Mouse (Mus musculus): ENCODE measurements around the gene Gbf1. TPM values are rescaled to one million over a fixed set of nuclear protein-coding genes. Genes with fewer than 3 reads are reported as not detected.

Gene Gbf1
- total and polyA plus RNA-seq, 2 experiments, result 25.7 to 58.1 TPM

GRCm38 (mm10) chr19:46198293-46198692, 46.0 kb downstream of the Gbf1 start:
- Histone ChIP-seq H3K27me3 (ENCODE audit: control insufficient read depth, insufficient read depth, low read length) (no peaks in the 10 kb centered on the region), H3K79me2 (ENCODE audit: control insufficient read depth, insufficient read depth, low read length) (peaks cover 21% of the 10 kb centered on the region; the same call in 1 of the 2 replicates)
- 23% methylated on average over 3 of the region's 3 CpGs for WGBS

DNA sequence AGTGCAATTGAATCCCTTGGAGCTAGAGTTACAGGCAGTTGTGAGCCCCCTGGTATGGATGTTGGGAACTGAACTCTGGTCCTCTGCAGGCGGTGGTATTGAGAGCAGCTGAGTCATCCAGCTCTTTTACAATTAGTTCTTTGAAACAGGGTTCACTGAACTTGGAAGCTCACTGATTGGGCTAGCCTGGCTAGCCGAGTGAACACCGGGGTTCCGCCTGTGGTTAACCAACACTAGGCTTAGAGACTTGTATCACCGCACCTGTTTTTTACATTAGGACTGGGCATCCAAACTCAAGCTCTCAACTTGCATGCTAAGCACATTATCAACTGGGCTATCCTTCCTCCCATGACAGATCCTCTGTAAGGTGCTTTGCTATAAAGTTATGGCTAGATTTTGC, 46.6 kb downstream of the Gbf1 start:
- no peaks in the 10 kb centered on the region for H3K36me3 ChIP-seq (ENCODE audit: control insufficient read depth, insufficient read depth, low read length)
- no peaks in the 10 kb centered on the region for H3K27me3 ChIP-seq (ENCODE audit: control insufficient read depth, insufficient read depth, low read length)
- 25% methylated on average over 5 of the region's 5 CpGs for WGBS
- no peak overlapping the region for H3K9ac ChIP-seq (ENCODE audit: low read depth, low read length)
- no peak overlapping the region for H3K4me3 ChIP-seq (ENCODE audit: insufficient read depth, low read depth, low read length)
- peak overlapping the region; percentile 69 for H3K27ac ChIP-seq (replicated peaks; ENCODE audit: insufficient read depth, low read depth, low read length)
- H3K4me1 ChIP-seq (ENCODE audit: control insufficient read depth, insufficient read depth, low read length), result peaks cover 25% of the 10 kb centered on the region
- peaks cover 18% of the 10 kb centered on the region; the same call in 1 of the 2 replicates for H3K79me2 ChIP-seq (ENCODE audit: control insufficient read depth, insufficient read depth, low read length)
- peak; percentile 83 for DNase-seq (ENCODE audit: extremely low read depth, low read depth, low spot score)
- TF ChIP-seq POLR2A (IDR thresholded peaks at IDR 0.05; ENCODE audit: extremely low read depth, insufficient read depth, low read length) (no peak), CTCF (IDR thresholded peaks at IDR 0.05; ENCODE audit: low read depth, low read length) (no peak)

More at GRCm38 (mm10) chr19:46198293-46198692, 46.0 kb downstream of the Gbf1 start:
- Histone ChIP-seq H3K4me3 (ENCODE audit: insufficient read depth, low read depth, low read length) (no peak overlapping the region), H3K36me3 (ENCODE audit: control insufficient read depth, insufficient read depth, low read length) (no peaks in the 10 kb centered on the region), H3K9ac (ENCODE audit: low read depth, low read length) (no peak overlapping the region), H3K27ac (replicated peaks; ENCODE audit: insufficient read depth, low read depth, low read length) (peak overlapping the region; percentile 87), H3K4me1 (ENCODE audit: control insufficient read depth, insufficient read depth, low read length) (peaks cover 25% of the 10 kb centered on the region)
- DNase-seq (ENCODE audit: extremely low read depth, low read depth, low spot score), result peak; percentile 95
- TF ChIP-seq CTCF (IDR thresholded peaks at IDR 0.05; ENCODE audit: low read depth, low read length), result no peak

DNA sequence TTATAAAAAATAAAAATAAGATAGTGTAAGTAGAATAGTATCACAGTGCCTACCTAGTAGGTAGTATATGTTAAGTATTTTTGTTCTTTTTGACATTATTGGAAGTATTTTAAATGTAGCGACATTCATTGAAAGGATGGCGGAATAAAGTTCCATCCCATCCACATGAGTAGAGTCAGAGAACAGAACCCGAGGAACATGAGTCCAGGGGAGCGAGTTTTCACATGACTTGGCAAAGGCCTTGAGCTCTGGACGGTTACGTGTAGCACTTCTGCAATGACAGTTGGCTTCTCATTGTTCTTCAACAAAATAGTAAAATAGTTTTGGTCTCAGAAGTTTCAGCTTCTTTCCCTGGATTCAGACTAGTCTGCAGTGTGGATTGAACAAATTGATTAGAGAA, 51.9 kb downstream of the Gbf1 start:
- Histone ChIP-seq H3K79me2 (ENCODE audit: control insufficient read depth, insufficient read depth, low read length) (peaks cover 15% of the 10 kb centered on the region; the same call in 1 of the 2 replicates), H3K9ac (ENCODE audit: low read depth, low read length) (no peak overlapping the region), H3K4me3 (ENCODE audit: insufficient read depth, low read depth, low read length) (no peak overlapping the region), H3K36me3 (ENCODE audit: control insufficient read depth, insufficient read depth, low read length) (no peaks in the 10 kb centered on the region), H3K27ac (replicated peaks; ENCODE audit: insufficient read depth, low read depth, low read length) (no peak overlapping the region), H3K4me1 (ENCODE audit: control insufficient read depth, insufficient read depth, low read length) (peaks cover 6% of the 10 kb centered on the region), H3K27me3 (ENCODE audit: control insufficient read depth, insufficient read depth, low read length) (no peaks in the 10 kb centered on the region)
- peak; percentile 62 for DNase-seq (ENCODE audit: extremely low read depth, low read depth, low spot score)
- 76% methylated on average over 6 of the region's 6 CpGs for WGBS
- TF ChIP-seq CTCF (IDR thresholded peaks at IDR 0.05; ENCODE audit: low read depth, low read length), result no peak
- no peak for TF ChIP-seq POLR2A (IDR thresholded peaks at IDR 0.05; ENCODE audit: extremely low read depth, insufficient read depth, low read length)

- TF ChIP-seq POLR2A (IDR thresholded peaks at IDR 0.05; ENCODE audit: extremely low read depth, insufficient read depth, low read length) (no peak), CTCF (IDR thresholded peaks at IDR 0.05; ENCODE audit: low read depth, low read length) (no peak)
- H3K27ac ChIP-seq (replicated peaks; ENCODE audit: insufficient read depth, low read depth, low read length), result no peak overlapping the region
- DNase-seq (ENCODE audit: extremely low read depth, low read depth, low spot score), result no peak
- WGBS, result 98% methylated on average over 6 of the region's 6 CpGs
- peaks cover 17% of the 10 kb centered on the region; the same call in 1 of the 2 replicates for H3K79me2 ChIP-seq (ENCODE audit: control insufficient read depth, insufficient read depth, low read length)
- no peak overlapping the region for H3K9ac ChIP-seq (ENCODE audit: low read depth, low read length)
- no peak overlapping the region for H3K4me3 ChIP-seq (ENCODE audit: insufficient read depth, low read depth, low read length)
- H3K4me1 ChIP-seq (ENCODE audit: control insufficient read depth, insufficient read depth, low read length), result peaks cover 2% of the 10 kb centered on the region; the same call in 1 of the 2 replicates
- no peaks in the 10 kb centered on the region for H3K27me3 ChIP-seq (ENCODE audit: control insufficient read depth, insufficient read depth, low read length)
- H3K36me3 ChIP-seq (ENCODE audit: control insufficient read depth, insufficient read depth, low read length), result no peaks in the 10 kb centered on the region; the same call in 1 of the 2 replicates
Measured at GRCm38 (mm10) chr19:46205680-46206079, 53.4 kb downstream of the Gbf1 start.

GRCm38 (mm10) chr19:46210951-46211350, 58.6 kb downstream of the Gbf1 start:
- no peak overlapping the region for H3K4me3 ChIP-seq (ENCODE audit: insufficient read depth, low read depth, low read length)
- H3K36me3 ChIP-seq (ENCODE audit: control insufficient read depth, insufficient read depth, low read length), result no peaks in the 10 kb centered on the region; the same call in 1 of the 2 replicates
- H3K79me2 ChIP-seq (ENCODE audit: control insufficient read depth, insufficient read depth, low read length), result peaks cover 6% of the 10 kb centered on the region; the same call in 1 of the 2 replicates
- H3K27me3 ChIP-seq (ENCODE audit: control insufficient read depth, insufficient read depth, low read length), result no peaks in the 10 kb centered on the region
- H3K27ac ChIP-seq (replicated peaks; ENCODE audit: insufficient read depth, low read depth, low read length), result no peak overlapping the region
- no peak for TF ChIP-seq CTCF (IDR thresholded peaks at IDR 0.05; ENCODE audit: low read depth, low read length)
- TF ChIP-seq POLR2A (IDR thresholded peaks at IDR 0.05; ENCODE audit: extremely low read depth, insufficient read depth, low read length), result no peak
- peaks cover 2% of the 10 kb centered on the region; the same call in 1 of the 2 replicates for H3K4me1 ChIP-seq (ENCODE audit: control insufficient read depth, insufficient read depth, low read length)
- no peak overlapping the region for H3K9ac ChIP-seq (ENCODE audit: low read depth, low read length)
- DNase-seq (ENCODE audit: extremely low read depth, low read depth, low spot score), result no peak

DNA sequence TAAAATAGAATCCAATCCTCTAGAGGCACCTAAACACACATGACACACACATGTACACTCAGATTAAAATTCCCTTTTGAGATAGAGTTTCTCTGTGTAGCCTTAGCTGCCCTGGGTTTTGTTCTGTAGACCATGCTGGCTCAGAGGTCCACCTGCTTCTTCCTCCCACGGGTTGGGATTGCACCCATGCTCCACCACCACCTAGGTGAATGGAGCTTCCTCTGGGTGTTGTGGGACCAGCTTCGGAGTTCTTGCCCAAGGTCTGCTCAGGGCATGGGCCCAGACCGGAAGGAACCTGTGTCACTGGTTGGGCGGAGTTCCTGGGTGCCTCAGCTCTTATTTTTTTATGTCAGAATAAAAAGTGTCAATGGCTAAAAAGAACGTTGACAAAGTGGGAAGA, 62.2 kb downstream of the Gbf1 start:
- no peaks in the 10 kb centered on the region for H3K27me3 ChIP-seq (ENCODE audit: control insufficient read depth, insufficient read depth, low read length)
- no peak for DNase-seq (ENCODE audit: extremely low read depth, low read depth, low spot score)
- H3K79me2 ChIP-seq (ENCODE audit: control insufficient read depth, insufficient read depth, low read length), result peaks cover 7% of the 10 kb centered on the region; the same call in 1 of the 2 replicates
- no peaks in the 10 kb centered on the region; the same call in 1 of the 2 replicates for H3K36me3 ChIP-seq (ENCODE audit: control insufficient read depth, insufficient read depth, low read length)
- TF ChIP-seq CTCF (IDR thresholded peaks at IDR 0.05; ENCODE audit: low read depth, low read length) (no peak), POLR2A (IDR thresholded peaks at IDR 0.05; ENCODE audit: extremely low read depth, insufficient read depth, low read length) (no peak)
- no peak overlapping the region for H3K27ac ChIP-seq (replicated peaks; ENCODE audit: insufficient read depth, low read depth, low read length)
- WGBS, result 68% methylated on average over 5 of the region's 5 CpGs
- H3K4me1 ChIP-seq (ENCODE audit: control insufficient read depth, insufficient read depth, low read length), result no peaks in the 10 kb centered on the region; the same call in 1 of the 2 replicates
- H3K9ac ChIP-seq (ENCODE audit: low read depth, low read length), result no peak overlapping the region
- no peak overlapping the region for H3K4me3 ChIP-seq (ENCODE audit: insufficient read depth, low read depth, low read length)

Data from liver, adult 2 months (tissue).